Mouse (Mus musculus) gastrocnemius, postnatal 10 days (tissue): ENCODE results near the gene Celf2. TPM values are rescaled to one million over a fixed set of nuclear protein-coding genes. Genes with fewer than 3 reads are reported as not detected.
"Not testable (repeated sequence)": the region's sequence is repeated elsewhere in the genome, so short reads cannot be mapped to it uniquely, and the experiment has no call there.

Experiments used
- DNase-seq: peaks from one replicate; pipeline ENCODE4 v3.0.0; 2021; ENCODE audit warnings: mixed read lengths
- total RNA-seq, 2 experiments: library from RNA; stranded (reverse); gene quantifications; 2 replicates each; pipeline ENCODE4 v1.2.3; 2021

Gene Celf2
- total RNA-seq, 2 experiments from 2014 or later = 73.2 to 82.2 TPM

DNA sequence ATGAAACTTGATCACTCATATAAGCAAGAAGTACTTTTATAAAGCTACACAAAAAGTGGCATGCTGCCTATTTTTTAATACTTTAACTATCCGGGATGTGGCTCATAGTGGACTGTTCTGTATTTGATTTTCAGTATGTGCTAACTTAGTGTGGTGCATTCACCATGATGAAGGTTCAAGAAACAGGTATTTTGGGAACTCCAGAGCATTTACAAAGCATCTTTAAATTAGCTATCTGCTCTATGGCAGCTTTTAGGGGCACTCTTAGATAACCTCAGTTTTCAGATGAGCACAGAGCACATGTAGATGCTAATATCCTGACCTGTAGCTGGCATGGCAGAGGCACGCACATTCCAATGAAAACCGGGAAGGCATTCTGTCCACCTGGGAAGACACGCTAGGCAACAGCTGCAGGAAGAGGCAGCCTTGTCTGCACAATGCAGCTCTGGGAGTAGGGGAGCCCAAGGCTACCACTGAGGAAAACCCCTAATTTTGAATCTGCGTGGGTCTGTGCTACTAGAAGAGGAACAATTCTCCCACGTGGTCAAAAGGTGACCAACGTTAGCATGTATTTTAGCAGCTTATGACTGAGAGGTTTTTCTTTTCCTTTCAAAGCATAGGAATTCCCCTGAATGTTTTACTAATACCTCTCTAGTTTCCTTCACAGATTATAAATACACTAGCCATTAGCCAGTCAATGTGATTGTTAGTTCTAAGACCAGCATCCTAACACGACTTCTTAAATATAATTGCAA, 911.1 kb downstream of the Celf2 start:
- DNase-seq = no peak

DNA sequence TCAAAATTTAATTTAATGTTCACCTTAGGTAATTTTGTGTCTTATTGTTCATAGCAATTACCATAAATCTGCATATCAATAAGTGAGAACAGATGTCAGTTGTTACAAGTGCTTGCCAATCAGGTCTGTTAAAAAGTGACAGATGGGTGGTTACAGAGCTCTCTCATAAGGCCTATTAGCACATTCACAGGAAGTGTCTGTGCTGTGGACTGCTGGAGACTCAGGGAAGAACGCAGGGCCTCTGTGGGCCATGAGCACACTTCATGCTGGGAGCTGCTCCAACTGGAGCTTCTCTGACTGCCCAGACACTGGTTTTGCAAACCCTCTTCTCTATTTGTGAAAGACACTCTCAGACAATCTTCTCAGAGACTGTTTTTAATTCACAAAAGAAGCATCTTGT, 914.6 kb downstream of the Celf2 start:
- DNase-seq = no peak

DNA sequence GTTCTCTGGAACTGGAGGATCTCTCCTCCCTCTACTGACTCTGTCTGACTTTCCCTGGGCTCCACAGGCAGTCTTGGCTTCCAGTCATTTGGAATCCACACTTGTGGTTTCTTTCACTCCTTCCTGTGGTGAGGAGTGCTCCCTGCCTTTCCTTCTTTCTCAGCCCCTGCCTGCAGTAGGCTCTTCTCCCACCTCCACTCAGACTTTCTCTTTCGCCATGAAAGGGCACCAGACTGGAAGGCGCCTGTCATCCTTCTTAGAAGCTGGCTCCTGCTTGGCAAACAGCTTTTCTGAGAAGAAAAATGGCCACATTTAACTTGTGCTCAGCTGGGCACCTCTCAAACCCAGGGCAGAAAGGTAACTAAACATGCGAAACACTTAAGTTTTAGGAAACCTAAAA, 915.2 kb downstream of the Celf2 start:
- DNase-seq = no peak

DNA sequence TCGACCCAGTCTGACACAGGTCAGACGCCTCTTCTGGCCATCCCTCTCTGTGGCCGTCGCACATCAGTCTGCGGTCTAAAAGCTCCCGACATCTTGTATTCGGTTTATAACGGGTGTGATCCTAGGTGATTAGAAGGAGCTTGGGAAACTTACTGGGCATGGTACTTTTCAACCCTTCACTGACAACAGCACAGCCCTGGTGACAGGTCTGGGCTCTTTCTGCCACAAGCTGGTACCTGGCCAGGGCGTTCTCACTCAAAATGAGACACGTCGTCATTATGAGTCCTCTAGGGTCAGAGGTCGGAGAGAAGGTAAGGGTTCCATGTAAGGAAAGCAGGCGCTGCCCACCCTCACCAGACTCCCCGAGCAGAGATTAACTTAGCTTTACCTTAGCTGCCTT, 915.6 kb downstream of the Celf2 start:
- DNase-seq = no peak

DNA sequence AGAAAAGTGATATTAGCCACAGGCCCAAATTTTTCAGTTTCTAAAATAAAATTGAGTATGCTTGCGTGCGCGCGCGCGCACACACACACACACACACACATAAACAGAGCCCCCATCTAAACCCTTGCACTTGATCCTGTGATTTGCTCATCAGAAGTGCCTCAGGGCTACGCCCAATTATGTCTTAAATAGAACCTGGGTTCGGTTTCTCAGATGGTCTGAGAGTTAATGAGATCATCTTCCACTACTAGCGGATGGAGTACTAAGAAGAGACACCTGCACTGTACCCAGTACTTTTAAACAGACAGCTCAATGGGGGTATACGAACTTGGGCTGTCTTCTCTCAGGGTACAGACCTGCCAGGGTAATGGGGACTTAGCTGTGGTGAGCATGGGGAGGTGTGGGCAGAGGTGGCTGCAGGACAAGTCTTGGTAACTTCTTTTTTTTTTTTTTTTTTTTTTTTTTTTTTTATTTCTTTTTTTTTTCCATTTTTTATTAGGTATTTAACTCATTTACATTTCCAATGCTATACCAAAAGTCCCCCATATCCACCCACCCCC, 923.2 kb downstream of the Celf2 start:
- no peak for DNase-seq

DNA sequence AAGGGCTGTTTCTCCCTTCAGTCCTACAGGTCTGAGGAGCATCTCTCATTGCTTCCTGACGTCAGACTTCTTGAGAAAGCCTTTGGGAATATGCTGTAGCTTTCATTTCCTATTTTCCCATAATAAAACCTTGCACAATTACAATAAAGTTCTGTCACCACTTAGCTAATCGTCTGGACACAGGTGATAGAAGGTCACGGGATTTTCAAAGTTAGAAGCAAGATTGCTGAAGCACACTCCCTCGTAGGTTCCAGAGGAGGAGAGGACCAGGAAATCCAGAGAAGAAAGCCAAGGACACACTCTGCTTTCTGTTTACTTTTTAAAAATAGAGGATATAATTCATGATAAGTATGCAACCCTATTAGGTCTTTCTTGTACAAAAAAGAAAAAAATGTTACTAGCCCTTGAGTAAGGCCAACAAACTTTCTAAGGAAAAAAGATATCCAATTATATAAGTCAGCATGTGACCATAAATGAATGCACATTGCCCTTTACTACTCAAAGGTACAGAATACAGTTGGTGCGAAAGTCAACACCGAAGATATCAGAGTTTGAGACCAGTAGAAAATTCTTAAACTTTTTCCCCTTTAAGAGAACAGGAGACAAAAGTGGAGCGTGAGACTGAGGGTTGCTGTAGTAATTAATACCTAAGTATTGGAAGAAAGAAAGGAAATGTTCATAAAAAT, 924.2 kb downstream of the Celf2 start:
- no peak for DNase-seq

DNA sequence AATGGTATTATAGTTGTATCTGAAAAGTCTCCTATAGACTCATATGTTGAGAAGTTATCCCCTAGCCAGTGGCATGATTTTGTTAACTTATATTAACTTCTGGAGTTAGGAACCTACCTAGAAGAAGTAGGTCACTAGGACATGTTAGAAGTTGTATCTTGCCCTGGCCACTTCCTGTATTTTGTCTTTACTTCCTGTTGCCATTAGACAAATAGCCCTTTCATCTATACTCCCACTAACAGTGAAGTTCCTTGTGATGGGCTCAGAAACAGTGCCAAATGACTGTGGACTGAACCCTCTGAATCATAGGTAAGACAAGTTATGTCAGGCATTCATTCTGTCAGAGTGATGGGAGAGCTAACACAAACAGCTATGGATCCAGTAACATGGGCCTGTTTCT, 926.7 kb downstream of the Celf2 start:
- no peak for DNase-seq

DNA sequence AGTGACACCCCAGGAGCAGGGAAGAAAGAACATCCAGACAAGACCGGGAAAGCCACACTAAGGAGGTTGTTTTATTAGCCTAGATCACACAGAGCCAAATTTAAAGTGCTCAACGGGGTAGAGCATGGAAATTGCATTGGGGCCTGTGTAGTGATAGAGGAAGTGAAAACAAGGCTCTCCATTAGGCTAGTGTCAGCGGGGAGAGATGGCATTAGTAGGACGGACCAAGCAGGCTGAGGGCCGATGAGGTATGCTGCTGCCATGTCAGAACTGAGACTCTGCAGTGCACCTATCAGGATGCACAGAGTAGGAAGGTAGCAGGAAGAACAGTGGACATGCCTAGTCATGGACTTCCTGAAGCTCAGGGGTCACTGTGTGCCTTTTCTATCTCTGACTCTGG, 929.3 kb downstream of the Celf2 start:
- no peak for DNase-seq

DNA sequence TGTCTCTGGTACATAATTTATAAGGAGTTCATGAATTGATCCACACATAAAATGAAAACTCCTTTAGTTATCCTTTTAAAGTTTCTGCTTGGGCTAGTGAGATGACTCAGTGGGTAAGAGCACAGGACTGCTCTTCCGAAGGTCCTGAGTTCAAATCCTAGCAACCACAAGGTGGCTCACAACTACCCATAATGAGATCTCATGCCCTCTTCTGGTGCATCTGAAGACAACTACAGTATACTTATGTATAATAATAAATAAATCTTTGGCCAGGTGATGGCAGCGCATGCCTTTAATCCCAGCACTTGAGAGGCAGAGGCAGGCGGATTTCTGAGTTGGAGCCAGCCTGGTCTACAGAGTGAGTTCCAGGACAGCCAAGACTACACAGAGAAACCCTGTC, 934.0 kb downstream of the Celf2 start:
- DNase-seq = not testable (repeated sequence)

DNA sequence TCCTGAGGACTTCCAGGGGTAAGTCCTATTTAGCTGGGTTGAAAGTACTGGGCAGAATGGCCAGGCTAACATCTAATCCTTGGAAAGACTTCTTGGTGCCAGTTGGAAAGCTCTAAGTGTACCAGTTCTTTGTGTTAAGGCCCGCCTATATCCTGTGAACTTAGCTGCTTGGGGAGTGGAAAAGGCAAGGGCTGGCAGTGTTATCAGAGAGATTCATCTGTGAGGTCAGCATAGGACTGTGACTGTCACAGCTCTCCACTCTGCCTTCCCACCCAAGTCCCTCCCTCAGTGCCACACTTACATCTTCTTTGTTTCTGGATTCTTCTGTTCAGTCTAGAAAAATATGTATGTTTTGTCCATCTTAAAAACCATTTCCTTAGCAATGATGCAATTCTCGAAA, 935.7 kb downstream of the Celf2 start:
- no peak for DNase-seq

DNA sequence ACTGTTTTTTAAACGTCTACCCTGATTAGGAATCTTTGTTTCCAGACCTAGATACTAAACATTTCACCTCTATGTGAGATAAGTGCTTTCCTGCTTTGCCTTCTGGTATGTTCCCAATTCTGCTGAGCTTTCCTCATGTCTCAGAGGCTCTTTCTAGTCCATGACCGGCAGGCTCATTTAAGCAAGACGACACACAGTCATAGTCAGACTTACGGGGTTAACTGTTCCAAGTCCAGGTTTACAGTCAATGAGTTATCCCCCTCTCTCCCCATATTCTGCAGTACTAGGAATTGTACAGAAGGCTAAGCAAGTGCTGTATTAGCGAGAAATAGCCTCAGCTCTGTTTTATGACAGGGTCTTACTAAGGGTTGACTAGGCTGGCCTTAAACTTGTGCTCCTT, 936.4 kb downstream of the Celf2 start:
- DNase-seq = no peak

DNA sequence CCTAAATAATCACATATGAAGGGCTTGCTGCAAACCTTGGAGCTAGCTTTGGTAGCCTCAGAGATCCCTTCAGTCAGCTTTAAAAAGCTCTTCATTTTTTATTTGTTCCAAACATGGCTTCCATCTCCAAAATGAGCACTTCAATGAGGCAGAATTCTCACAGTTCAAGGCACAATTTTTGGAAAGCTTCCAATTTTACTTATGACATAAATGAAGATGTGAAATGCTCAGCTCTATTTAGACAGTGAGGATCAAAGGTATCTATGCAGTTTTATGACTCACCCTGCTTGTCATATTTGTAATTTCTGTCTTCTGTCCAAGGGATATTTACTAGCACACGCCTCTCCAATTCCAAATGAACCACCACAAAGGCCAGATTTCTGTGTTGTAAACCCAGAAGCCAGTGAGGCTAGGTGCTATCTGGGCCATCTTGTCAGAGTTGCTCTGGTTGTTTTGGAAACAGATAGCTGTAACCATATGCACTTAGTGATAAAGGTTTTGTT, 940.3 kb downstream of the Celf2 start:
- DNase-seq = no peak

DNA sequence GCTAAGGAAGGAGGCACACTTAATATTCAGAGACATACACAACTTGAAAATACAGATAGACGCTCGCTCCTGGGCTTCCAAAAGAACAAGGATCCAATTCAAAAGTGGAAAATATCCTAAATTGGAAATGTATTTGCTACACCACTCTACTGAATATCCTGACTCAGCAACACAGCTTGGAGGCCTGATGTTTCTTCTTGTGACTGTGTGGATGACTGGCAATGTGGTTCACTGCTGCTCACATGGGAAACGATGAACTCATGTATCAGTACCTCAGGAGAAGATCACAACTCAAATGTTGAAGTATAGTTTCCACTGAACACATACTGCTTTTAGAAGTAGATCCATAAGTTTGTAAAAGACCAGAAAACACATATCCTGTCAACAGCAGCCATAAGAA, 944.2 kb downstream of the Celf2 start:
- DNase-seq = no peak

DNA sequence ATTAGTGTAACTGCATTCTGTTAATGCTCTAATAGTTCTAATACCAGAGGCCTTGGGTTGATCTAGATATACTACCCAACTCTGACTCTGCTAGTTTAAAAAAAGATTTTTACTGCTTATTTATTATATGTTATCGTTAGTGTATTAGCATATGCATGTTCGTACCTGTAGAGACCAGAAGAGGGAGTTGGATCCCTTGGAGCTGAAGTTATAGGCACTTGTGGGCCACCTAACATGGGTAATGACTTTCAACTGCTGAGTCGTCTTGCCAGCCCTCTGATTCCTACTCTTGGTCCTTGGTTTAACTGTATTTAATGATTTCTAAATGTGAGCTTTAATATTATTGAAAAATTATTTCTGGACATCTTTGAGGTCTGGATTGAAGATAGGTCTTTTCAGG, 948.0 kb downstream of the Celf2 start:
- no peak for DNase-seq

DNA sequence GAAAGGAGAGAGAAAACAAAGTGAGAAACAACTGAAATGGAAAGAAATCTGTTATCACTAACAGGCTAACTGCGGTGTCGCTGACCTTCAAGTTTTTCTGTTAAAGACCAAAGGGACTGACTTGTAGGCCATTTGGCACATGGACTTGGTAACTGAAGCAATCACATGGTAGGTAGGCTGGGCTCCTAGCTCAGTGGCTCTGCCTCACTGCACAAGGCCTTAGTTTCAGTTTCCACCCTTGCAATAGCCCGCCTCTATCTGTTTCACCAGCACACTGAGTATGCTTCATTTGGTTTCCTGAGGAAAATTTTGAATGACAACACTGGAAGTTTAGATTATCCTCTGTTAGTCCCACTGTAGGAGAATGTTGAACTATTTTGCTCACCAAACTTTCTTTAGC, 948.6 kb downstream of the Celf2 start:
- DNase-seq = no peak

DNA sequence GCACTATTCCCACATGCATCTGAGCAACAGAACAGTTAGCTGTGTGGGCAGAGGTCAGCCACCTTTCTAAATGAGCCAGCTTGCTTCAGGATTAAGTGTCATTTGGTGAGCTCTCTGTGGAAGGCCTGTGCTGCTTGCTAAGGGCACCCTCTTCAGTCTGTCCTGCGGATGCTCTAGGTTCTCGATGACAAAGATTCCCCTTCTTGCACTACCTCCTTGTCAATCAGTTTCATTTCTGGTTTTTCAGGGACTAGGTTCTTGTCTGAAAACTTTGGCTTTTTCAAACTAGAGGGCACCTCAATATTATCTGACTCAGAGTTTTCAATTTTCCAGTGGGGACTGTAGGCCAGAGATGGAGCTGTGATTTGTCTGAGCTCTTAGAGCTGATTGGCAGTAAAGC, 949.8 kb downstream of the Celf2 start:
- DNase-seq = no peak

DNA sequence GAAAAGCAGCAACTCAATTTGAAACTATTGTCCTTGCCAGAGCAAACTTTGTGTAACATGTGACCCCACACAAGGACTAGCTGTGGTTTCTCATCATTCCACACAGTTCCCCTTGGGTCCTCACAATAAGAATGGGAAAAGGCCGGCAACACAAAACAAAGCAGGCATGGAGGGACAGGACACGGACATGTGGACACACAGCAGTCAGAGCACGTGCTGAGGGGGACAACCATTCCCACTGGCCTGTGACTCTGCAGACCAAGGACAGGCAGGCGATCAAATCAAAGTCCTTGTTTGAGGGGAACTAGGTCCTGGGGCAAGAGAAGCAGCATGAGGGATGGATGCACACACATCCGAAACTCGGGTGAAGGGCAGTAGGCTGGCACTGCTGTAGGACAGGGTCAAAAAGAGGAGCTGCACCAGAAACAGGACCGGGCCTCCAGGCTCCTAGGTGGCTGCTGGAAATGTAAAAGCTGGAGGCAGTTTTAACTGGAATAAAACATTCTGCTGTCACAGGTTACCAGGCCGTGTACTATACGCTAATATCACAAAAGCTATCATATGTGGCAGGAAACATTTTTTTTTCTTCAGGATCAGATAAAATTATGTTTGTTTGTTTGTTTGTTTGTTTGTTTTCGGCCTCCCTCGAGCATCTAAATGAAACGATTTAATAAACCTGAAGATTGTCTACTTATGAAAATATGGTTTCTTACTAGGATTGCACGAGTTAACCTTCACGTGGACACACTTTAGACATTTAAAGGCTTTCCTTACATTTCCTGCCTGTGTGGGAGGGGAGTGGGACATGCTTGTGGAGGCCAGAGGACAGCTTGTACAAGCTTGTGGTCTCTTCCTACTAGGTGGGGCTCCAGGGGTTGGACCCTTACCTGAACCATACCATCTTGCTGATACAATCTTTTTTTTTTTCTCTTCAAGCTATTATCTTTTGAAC, 950.8 kb downstream of the Celf2 start:
- DNase-seq = no peak

DNA sequence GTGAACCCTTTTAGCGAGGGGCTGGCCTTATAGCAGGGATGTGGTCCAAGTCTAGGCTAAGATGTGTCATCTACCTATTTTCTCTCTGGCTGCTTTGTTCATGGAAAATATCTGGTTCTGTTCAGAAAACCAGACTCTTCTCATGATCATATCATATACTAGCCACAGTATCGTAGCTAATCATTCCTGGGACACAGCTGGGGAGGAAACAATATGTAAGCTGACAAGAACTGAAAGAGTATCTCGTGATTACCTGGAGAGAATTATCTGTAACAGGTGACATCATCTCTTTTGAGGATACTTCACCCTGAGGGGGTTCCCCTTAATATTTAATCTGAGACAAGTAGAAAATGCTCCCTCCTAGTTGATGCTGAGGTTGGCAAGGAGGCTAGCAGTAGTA, 951.6 kb downstream of the Celf2 start:
- no peak for DNase-seq

DNA sequence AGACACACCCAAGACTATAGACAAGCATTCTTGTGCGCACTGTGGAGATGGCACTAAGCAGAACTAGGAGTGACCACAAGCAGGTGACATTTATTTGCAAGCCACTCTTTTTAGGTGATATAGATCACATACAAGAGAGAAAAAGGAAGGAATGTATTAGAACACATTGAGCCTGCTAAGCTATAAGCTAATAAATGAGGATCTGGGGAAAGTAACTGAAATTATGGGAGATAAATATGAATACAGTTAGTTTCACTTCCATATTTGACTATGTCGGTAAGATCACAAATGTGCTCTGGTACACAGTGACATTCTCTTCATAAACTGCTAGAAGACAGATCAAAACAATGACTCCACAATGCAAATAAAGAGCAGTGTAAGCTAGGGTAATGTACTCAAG, 952.5 kb downstream of the Celf2 start:
- no peak for DNase-seq

DNA sequence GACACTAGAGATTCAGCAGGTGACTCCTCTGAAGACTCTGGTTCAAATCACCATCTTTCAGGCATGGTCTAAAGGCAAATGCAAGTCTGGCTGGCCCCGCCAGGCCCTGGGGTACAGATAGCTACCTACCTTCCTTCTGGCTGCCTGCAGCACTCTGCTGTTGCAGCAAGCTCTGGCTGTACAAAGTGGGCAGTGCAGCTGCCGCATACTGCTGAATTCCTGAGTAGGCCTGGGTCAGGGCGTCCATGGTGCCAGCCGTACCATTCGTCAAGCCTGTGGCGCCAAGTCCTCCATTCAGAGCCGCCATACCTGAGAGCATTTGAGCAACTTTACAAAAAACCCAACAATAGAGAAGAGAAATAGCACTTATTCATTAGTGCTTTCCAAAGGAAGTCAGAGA, 955.7 kb downstream of the Celf2 start:
- no peak for DNase-seq

DNA sequence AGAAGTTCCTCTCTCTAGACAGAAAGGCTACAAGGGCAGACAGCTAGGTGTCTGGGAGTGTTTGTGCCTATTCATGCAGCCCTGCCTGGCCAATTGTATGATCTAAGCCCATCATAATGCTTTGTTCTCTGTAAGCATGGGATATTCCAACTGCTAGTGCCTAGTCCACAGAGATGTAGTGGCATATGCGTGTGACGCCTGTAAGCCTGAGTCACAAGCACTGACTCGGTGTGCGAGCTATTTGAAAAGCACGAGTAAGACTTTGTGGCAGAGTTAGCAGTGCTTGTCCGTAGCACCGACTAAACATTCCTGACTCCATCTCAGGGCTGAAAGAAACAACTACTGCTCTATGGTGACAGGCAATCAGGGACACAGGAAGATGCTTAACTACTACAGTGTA, 960.1 kb downstream of the Celf2 start:
- no peak for DNase-seq

DNA sequence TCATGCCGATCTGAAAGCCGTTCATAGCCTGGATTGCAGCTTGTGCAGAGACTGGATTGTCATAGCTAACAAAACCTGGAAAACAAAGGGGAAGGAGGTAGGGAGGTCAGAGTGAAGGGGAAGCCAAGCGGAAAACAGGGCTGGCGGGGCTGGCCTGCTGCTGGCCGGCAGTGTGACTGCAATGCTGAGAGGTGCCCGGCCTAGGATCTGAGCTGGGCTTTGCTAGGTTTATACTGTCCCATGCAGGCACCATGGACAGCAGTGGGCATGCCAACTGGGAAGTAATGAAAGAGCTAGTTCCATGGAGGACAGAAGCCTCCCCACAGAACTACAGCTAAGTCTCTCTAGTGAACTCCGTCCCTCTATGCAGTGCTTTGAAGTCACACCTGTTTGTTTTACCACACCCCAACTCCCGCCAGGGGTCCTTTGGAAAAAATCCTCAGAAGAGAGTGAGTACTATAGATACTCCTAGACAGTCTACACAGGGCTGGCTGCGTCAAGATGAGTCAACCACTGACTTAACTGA, 962.2 kb downstream of the Celf2 start:
- no peak for DNase-seq
